Mouse (Mus musculus) liver, embryonic 14.5 days (tissue): ENCODE data around the gene Thsd4.

Source experiments
- CTCF ChIP-seq: IDR thresholded peaks from 2 replicates; pipeline ENCODE4 v1.5.1; 2016; ENCODE audit warnings: antibody characterized with exemption, low read depth, control low read depth
- EP300 ChIP-seq: IDR thresholded peaks from 2 replicates; pipeline ENCODE4 v1.6.1; 2016; ENCODE audit warnings: antibody characterized with exemption, low read depth

DNA sequence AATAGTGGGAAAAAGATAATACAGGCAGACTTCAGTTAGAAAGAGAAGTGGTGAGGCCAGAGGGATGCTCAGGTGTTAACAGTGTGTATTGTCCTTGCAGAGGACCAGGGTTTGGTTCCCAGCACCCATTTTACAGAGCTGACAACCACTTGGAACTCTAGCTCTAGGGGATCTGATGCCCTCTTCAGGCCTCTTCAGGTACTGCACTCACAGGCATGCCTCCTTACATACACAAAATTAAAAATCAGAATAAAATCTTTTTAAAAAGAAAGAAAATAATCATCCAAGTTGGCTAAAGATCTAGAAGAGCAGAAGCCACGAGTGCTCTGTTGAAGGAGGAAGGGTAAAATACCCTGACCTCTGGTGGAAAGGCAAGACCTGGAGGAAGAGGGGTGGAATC is 478.7 kb downstream of the Thsd4 start:
- 0 out of 2 replicates have a peak, but pooled peaks have one; percentile 28 for TF ChIP-seq CTCF
- TF ChIP-seq EP300, result no peak
